Mouse (Mus musculus): ENCODE results near the gene Plekhg4.

DNA sequence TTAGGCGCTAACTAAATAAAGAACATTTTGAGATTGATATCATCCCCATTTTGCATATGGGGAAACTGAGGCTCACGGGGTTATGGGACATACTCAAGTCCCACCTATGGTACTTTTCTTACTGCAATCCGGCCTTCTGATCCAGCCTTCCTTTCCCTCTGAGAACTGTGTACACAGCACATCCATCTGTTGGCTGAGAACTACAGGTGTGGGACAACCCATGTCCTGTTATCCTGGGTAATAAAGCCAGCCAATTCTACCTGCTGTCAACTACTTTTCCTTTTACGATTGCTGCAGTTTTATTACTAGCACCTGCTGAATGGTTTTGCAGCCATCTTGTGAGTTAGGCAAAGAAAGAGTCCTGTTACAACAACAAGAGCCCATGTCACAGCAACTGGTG is 18.5 kb upstream of the Plekhg4 start:
- TF ChIP-seq POLR2A (IDR thresholded peaks at IDR 0.05; ENCODE audit: insufficient read depth, low read depth, low read length) = no peak
- no peak for TF ChIP-seq CTCF (IDR thresholded peaks at IDR 0.05; ENCODE audit: insufficient read depth, low read depth, low read length)

Measured in olfactory bulb, adult 2 months (tissue).